9 mouse cellular contexts compared by ENCODE assay signal in genomic region chr2:153943537-153943936, GRCm38 (mm10). TPM values are rescaled to one million over a fixed set of nuclear protein-coding genes. Genes with fewer than 3 reads are reported as not detected.
DNase-seq lines count a peak whose midpoint lies in the region; ATAC-seq and TF ChIP-seq lines count a peak whose summit lies in the region.
"Had no signal": no experiment of that assay in that cellular context is flagged by ENCODE, and none has a peak within 500 bp of the region (broad histone marks: within the 10 kb centered on the region; RNA-seq: fewer than 3 reads in every experiment).

No protein-coding gene starts in this region.

- H3K4me2 ChIP-seq in neural tube, embryonic 11.5 days (ENCODE audit: low read depth), result no peak overlapping the region

- 34% methylated on average over 3 of the region's 3 CpGs for WGBS in heart, embryonic 10.5 days
- 40% methylated on average over 3 of the region's 3 CpGs for WGBS in neural tube, embryonic 11.5 days

- TF ChIP-seq EP300 in ES-Bruce4 (IDR thresholded peaks at IDR 0.05; ENCODE audit: insufficient read depth, low read depth, low read length), result no peak

- no peak for TF ChIP-seq POLR2A in ES-Bruce4 (IDR thresholded peaks at IDR 0.05; ENCODE audit: insufficient read depth, low read length)
- no peak for TF ChIP-seq POLR2A in embryonic fibroblast, embryonic 13.5 days (IDR thresholded peaks at IDR 0.05; ENCODE audit: low read depth, low read length)

- H3K4me1 ChIP-seq in heart, embryonic 10.5 days, result no peaks in the 10 kb centered on the region
- no peaks in the 10 kb centered on the region for H3K4me1 ChIP-seq in ES-Bruce4 (ENCODE audit: control insufficient read depth, insufficient read depth, low read length)
- H3K4me1 ChIP-seq in embryonic fibroblast, embryonic 13.5 days (ENCODE audit: control insufficient read depth, insufficient read depth, low read length), result no peaks in the 10 kb centered on the region
- H3K4me1 ChIP-seq in neural tube, embryonic 11.5 days (ENCODE audit: control insufficient read depth, insufficient read depth, low read length), result no peaks in the 10 kb centered on the region

- TF ChIP-seq CTCF in ES-Bruce4 (IDR thresholded peaks at IDR 0.05; ENCODE audit: low read depth, low read length), result peak; percentile 52
- peak; percentile 26; the same call in 1 of the 2 replicates for TF ChIP-seq CTCF in embryonic fibroblast, embryonic 13.5 days (IDR thresholded peaks at IDR 0.05; ENCODE audit: borderline replicate concordance, insufficient read depth, low read length)

- no peak overlapping the region for H3K27ac ChIP-seq in heart, embryonic 10.5 days
- no peak overlapping the region for H3K27ac ChIP-seq in ES-Bruce4 (ENCODE audit: insufficient read depth, low read length)
- H3K27ac ChIP-seq in embryonic fibroblast, embryonic 13.5 days (ENCODE audit: insufficient read depth, low read length), result no peak overlapping the region
- no peak overlapping the region for H3K27ac ChIP-seq in neural tube, embryonic 11.5 days (ENCODE audit: low read depth, low read length)

- H3K9ac ChIP-seq in ES-Bruce4 (ENCODE audit: low read depth, poor library complexity, severe bottlenecking), result no peak overlapping the region
- H3K9ac ChIP-seq in neural tube, embryonic 11.5 days (ENCODE audit: low read length), result no peak overlapping the region

- H3K27me3 ChIP-seq in heart, embryonic 10.5 days (ENCODE audit: insufficient read depth, poor library complexity, severe bottlenecking), result no peaks in the 10 kb centered on the region
- no peaks in the 10 kb centered on the region for H3K27me3 ChIP-seq in ES-Bruce4 (ENCODE audit: control insufficient read depth, insufficient read depth, low read length, poor library complexity, severe bottlenecking)
- no peaks in the 10 kb centered on the region for H3K27me3 ChIP-seq in neural tube, embryonic 11.5 days (ENCODE audit: control insufficient read depth, insufficient read depth, low read length)

- H3K4me3 ChIP-seq in heart, embryonic 10.5 days, result no peak overlapping the region
- H3K4me3 ChIP-seq in ES-Bruce4 (ENCODE audit: low read depth, low read length), result no peak overlapping the region
- H3K4me3 ChIP-seq in embryonic fibroblast, embryonic 13.5 days (ENCODE audit: insufficient read depth, low read length), result no peak overlapping the region
- H3K4me3 ChIP-seq in neural tube, embryonic 11.5 days (ENCODE audit: low read depth, low read length), result no peak overlapping the region

- H3K9me3 ChIP-seq in heart, embryonic 10.5 days, result no peaks in the 10 kb centered on the region
- H3K9me3 ChIP-seq in ES-Bruce4 (replicated peaks; ENCODE audit: control insufficient read depth, insufficient read depth, low read length, poor library complexity, severe bottlenecking), result no peaks in the 10 kb centered on the region
- H3K9me3 ChIP-seq in neural tube, embryonic 11.5 days (ENCODE audit: control insufficient read depth, low read length), result no peaks in the 10 kb centered on the region

- no peaks in the 10 kb centered on the region for H3K36me3 ChIP-seq in heart, embryonic 10.5 days
- no peaks in the 10 kb centered on the region for H3K36me3 ChIP-seq in ES-Bruce4 (ENCODE audit: control insufficient read depth, insufficient read depth, low read length, poor library complexity, severe bottlenecking)
- no peaks in the 10 kb centered on the region for H3K36me3 ChIP-seq in neural tube, embryonic 11.5 days (ENCODE audit: control insufficient read depth, insufficient read depth, low read length)

- peak; percentile 83 for DNase-seq in heart, embryonic 10.5 days (ENCODE audit: low spot score)
- DNase-seq in heart, adult 11 months, result no peak
- DNase-seq in c-Kit-negative CD71-positive TER-119-positive erythroid progenitor cells, embryonic 14.5 days (ENCODE audit: low read depth, low spot score), result peak; percentile 33
- peak; percentile 67 to 83 for DNase-seq in layer of hippocampus, postnatal 25 days (ENCODE audit: extremely low spot score in 1 of 2, low spot score in 1 of 2)
- peak; percentile 63 for DNase-seq in neural tube, embryonic 11.5 days (ENCODE audit: low spot score)
- peak; percentile 52 for DNase-seq in thymus, postnatal 25 days

- no peak for ATAC-seq in neural tube, embryonic 11.5 days (ENCODE audit: insufficient read depth, low FRiP score, low TSS enrichment)

RNA-seq across cellular contexts. Expression of gene Bpifb4, which starts 5.5 kb away (rescaled TPM):
- not detected in 2 replicates for polyA plus RNA-seq in heart, embryonic 10.5 days (2016; fragmentation: Nextera tagmentation; extraction: Ambion mirVana)
- not detected in 2 replicates for polyA plus RNA-seq in ES-Bruce4 (2011; ENCODE audit: insufficient read depth, insufficient read length, low read depth, missing spikeins)
- not detected in 2 replicates for polyA plus RNA-seq in embryonic fibroblast, embryonic 13.5 days (2011; ENCODE audit: insufficient read length, low read depth, missing spikeins)
- not detected for total RNA-seq in layer of hippocampus, postnatal 25 days (2021)
- polyA plus RNA-seq in neural tube, embryonic 11.5 days (2014; fragmentation: Nextera tagmentation; extraction: Ambion mirVana), result not detected in 2 replicates
- total RNA-seq: left cerebral cortex, postnatal 14 days had no signal

RNA-seq across cellular contexts. Expression of gene Bpifb3, which starts 25.5 kb away (rescaled TPM):
- not detected in 2 replicates for polyA plus RNA-seq in heart, embryonic 10.5 days (2016; fragmentation: Nextera tagmentation; extraction: Ambion mirVana)
- not detected in 2 replicates for polyA plus RNA-seq in ES-Bruce4 (2011; ENCODE audit: insufficient read depth, insufficient read length, low read depth, missing spikeins)
- polyA plus RNA-seq in embryonic fibroblast, embryonic 13.5 days (2011; ENCODE audit: insufficient read length, low read depth, missing spikeins), result not detected in 2 replicates
- total RNA-seq in layer of hippocampus, postnatal 25 days (2021), result not detected
- polyA plus RNA-seq in neural tube, embryonic 11.5 days (2014; fragmentation: Nextera tagmentation; extraction: Ambion mirVana), result not detected in 2 replicates
- total RNA-seq: left cerebral cortex, postnatal 14 days had no signal

RNA-seq across cellular contexts. Expression of gene Bpifa6, which starts 31.2 kb away (rescaled TPM):
- not detected in 2 replicates for polyA plus RNA-seq in heart, embryonic 10.5 days (2016; fragmentation: Nextera tagmentation; extraction: Ambion mirVana)
- not detected in 2 replicates for polyA plus RNA-seq in ES-Bruce4 (2011; ENCODE audit: insufficient read depth, insufficient read length, low read depth, missing spikeins)
- not detected in 2 replicates for polyA plus RNA-seq in embryonic fibroblast, embryonic 13.5 days (2011; ENCODE audit: insufficient read length, low read depth, missing spikeins)
- not detected for total RNA-seq in layer of hippocampus, postnatal 25 days (2021)
- not detected in 2 replicates for polyA plus RNA-seq in neural tube, embryonic 11.5 days (2014; fragmentation: Nextera tagmentation; extraction: Ambion mirVana)
- total RNA-seq: left cerebral cortex, postnatal 14 days had no signal

RNA-seq across cellular contexts. Expression of gene Bpifb6, which starts 43.3 kb away (rescaled TPM):
- not detected in 2 replicates for polyA plus RNA-seq in heart, embryonic 10.5 days (2016; fragmentation: Nextera tagmentation; extraction: Ambion mirVana)
- polyA plus RNA-seq in ES-Bruce4 (2011; ENCODE audit: insufficient read depth, insufficient read length, low read depth, missing spikeins), result not detected in 2 replicates
- not detected in 2 replicates for polyA plus RNA-seq in embryonic fibroblast, embryonic 13.5 days (2011; ENCODE audit: insufficient read length, low read depth, missing spikeins)
- total RNA-seq in layer of hippocampus, postnatal 25 days (2021), result not detected
- polyA plus RNA-seq in neural tube, embryonic 11.5 days (2014; fragmentation: Nextera tagmentation; extraction: Ambion mirVana), result not detected in 2 replicates
- total RNA-seq: left cerebral cortex, postnatal 14 days had no signal
